Comparison of ENCODE assay signal across 25 mouse cellular contexts in genomic region chr5:17986611-17987010, GRCm38 (mm10). TPM values are rescaled to one million over a fixed set of nuclear protein-coding genes. Genes with fewer than 3 reads are reported as not detected.
"Had no signal": no experiment of that assay in that cellular context is flagged by ENCODE, and none has a peak within 500 bp of the region (broad histone marks: within the 10 kb centered on the region; RNA-seq: fewer than 3 reads in every experiment).

No protein-coding gene starts in this region.

- H3K4me2 ChIP-seq: intestine, embryonic 15.5 days; limb, embryonic 12.5 days; limb, embryonic 15.5 days; liver, embryonic 11.5 days; lung, embryonic 14.5 days; neural tube, embryonic 12.5 days; neural tube, embryonic 15.5 days had no signal

- ATAC-seq: intestine, embryonic 15.5 days; liver, postnatal 0 days; lung, postnatal 0 days had no signal

- DNase-seq: kidney, adult 11 months; kidney, adult 8-10 months; kidney, postnatal 14 days; kidney, postnatal 4 days; left cerebral cortex, postnatal 4 days; liver, postnatal 0 days; lung, embryonic 14.5 days; right cerebral cortex, adult 18-20 months; right cerebral cortex, postnatal 14 days; right cerebral cortex, postnatal 4 days; thymus, adult 2 months; thymus, postnatal 14 days; thymus, postnatal 4 days had no signal

- H3K9ac ChIP-seq: intestine, embryonic 15.5 days; limb, embryonic 12.5 days; limb, embryonic 15.5 days; liver, embryonic 14.5 days; liver, postnatal 0 days; lung, embryonic 14.5 days; neural tube, embryonic 12.5 days; neural tube, embryonic 15.5 days had no signal

- H3K9me3 ChIP-seq: intestine, embryonic 15.5 days; limb, embryonic 12.5 days; limb, embryonic 15.5 days; neural tube, embryonic 12.5 days; neural tube, embryonic 15.5 days had no signal

- H3K4me1 ChIP-seq: intestine, embryonic 15.5 days; limb, embryonic 12.5 days; limb, embryonic 15.5 days; neural tube, embryonic 12.5 days; neural tube, embryonic 15.5 days had no signal

- H3K36me3 ChIP-seq: intestine, embryonic 15.5 days; limb, embryonic 12.5 days; limb, embryonic 15.5 days; neural tube, embryonic 12.5 days; neural tube, embryonic 15.5 days had no signal

- H3K27me3 ChIP-seq: intestine, embryonic 15.5 days; limb, embryonic 12.5 days; limb, embryonic 15.5 days; neural tube, embryonic 12.5 days; neural tube, embryonic 15.5 days had no signal

- H3K4me3 ChIP-seq: intestine, embryonic 15.5 days; limb, embryonic 12.5 days; limb, embryonic 15.5 days; neural tube, embryonic 12.5 days; neural tube, embryonic 15.5 days had no signal

- H3K27ac ChIP-seq: intestine, embryonic 15.5 days; limb, embryonic 12.5 days; limb, embryonic 15.5 days; liver, embryonic 14.5 days; macrophage; neural tube, embryonic 12.5 days; neural tube, embryonic 15.5 days; stomach, postnatal 0 days had no signal

RNA-seq across cellular contexts. Expression of gene Gnat3, which starts 24.3 kb away (rescaled TPM):
- polyA plus RNA-seq: intestine, embryonic 15.5 days; kidney, embryonic 16.5 days; limb, embryonic 12.5 days; limb, embryonic 15.5 days; liver, embryonic 11.5 days; liver, embryonic 14.5 days; liver, postnatal 0 days; lung, embryonic 14.5 days; neural tube, embryonic 15.5 days; stomach, embryonic 14.5 days; stomach, postnatal 0 days had no signal
